Mouse (Mus musculus) neural tube, embryonic 12.5 days (tissue): ENCODE data around the gene Jagn1. TPM values are rescaled to one million over a fixed set of nuclear protein-coding genes. Genes with fewer than 3 reads are reported as not detected.
A peak's percentile ranks its signal among the peaks of the same experiment; 100 is the strongest.

Experiments used
- ATAC-seq: fragments of 200-750 bp; cut with Nextera tagmentation; 2 replicates; pipeline ENCODE4 v1.8.0; 2017; ENCODE audit warnings: low read depth, mild to moderate bottlenecking, moderate TSS enrichment, moderate library complexity; ENCODE audit not compliant: low FRiP score
- H3K27ac ChIP-seq: fragments of 300-500 bp; sonication (generic); 2 replicates; pipeline ENCODE4 v1.5.1; 2016
- H3K27me3 ChIP-seq: fragments of 300-500 bp; sonication (generic); replicated peaks from 2 replicates; pipeline ENCODE4 v1.6.1; 2016; ENCODE audit warnings: mild to moderate bottlenecking
- H3K36me3 ChIP-seq: fragments of 300-500 bp; sonication (generic); 2 replicates; pipeline ENCODE4 v1.6.1; 2016; ENCODE audit warnings: mild to moderate bottlenecking
- H3K4me1 ChIP-seq: fragments of 300-500 bp; sonication (generic); 2 replicates; pipeline ENCODE4 v1.6.1; 2016
- H3K4me2 ChIP-seq: fragments of 300-500 bp; sonication (generic); replicated peaks from 2 replicates; pipeline ENCODE4 v1.6.1; 2016; ENCODE audit warnings: mild to moderate bottlenecking
- H3K4me3 ChIP-seq: fragments of 300-500 bp; sonication (generic); 2 replicates; pipeline ENCODE4 v1.5.1; 2016
- H3K9ac ChIP-seq: fragments of 300-500 bp; sonication (generic); 2 replicates; pipeline ENCODE4 v1.6.1; 2016; ENCODE audit warnings: mild to moderate bottlenecking
- H3K9me3 ChIP-seq: fragments of 300-500 bp; sonication (generic); 2 replicates; pipeline ENCODE4 v1.6.1; 2016; ENCODE audit warnings: mild to moderate bottlenecking
- WGBS: fragments of 180-500 bp; shearing (Covaris S2); methylation state at CpG from one replicate; pipeline ENCODE4 v1.1.7; 2016; 5-methylcytosine and 5-hydroxymethylcytosine counted together
- polyA plus RNA-seq: library from polyadenylated mRNA; unstranded; fragments of >200 nt; fragmentation: Nextera tagmentation; extraction: Ambion mirVana; gene quantifications from 2 replicates; pipeline ENCODE4 v1.2.1, GENCODE M21; 2016

The Jagn1 gene
- 78.0 and 81.3 TPM in 2 replicates for polyA plus RNA-seq

DNA sequence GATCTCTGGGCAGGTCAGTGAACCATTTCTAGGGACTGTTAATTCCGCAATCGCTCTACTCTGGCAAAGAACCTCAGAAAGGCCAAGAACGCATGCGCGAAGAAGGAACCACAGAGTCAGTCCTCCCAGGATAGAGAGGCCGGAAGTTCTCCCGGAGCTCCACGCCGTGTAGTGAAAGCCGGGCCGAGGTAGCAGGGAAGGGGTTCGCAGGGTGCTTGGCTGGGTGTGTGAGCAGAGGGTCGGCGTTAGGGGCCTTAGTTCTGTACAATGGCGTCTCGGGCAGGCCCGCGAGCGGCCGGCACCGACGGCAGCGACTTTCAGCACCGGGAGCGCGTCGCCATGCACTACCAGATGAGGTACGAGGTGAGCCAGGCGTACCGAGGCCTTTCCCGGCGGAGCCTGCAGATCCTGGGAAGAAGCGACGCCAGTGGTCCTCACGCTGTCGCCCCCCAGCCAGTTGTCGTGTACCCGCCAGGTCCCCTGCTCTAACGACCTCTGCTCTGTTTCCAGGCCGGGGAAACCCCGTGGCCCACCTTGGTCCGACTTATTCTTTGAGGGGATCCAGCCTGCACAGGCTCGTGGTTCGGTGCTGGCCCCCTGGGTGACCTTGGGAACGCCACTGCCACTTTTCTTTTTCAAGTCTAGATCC is at the start of gene Jagn1:
TSS of gene Jagn1 (plus strand) at position 128 of the 649 bp plus-strand sequence.
- Histone ChIP-seq H3K4me1 (peaks cover 6% of the 10 kb centered on the region), H3K9me3 (no peaks in the 10 kb centered on the region), H3K9ac (peak within 1 kb of the TSS; percentile 86), H3K27me3 (no peaks in the 10 kb centered on the region), H3K4me3 (peak within 1 kb of the TSS; percentile 85), H3K36me3 (peaks cover 14% of the 10 kb centered on the region), H3K27ac (no peak within 1 kb of the TSS), H3K4me2 (peak within 1 kb of the TSS; percentile 89)
- under 1% methylated on average over 45 of the region's 45 CpGs for WGBS
- peak; percentile 89 for ATAC-seq

DNA sequence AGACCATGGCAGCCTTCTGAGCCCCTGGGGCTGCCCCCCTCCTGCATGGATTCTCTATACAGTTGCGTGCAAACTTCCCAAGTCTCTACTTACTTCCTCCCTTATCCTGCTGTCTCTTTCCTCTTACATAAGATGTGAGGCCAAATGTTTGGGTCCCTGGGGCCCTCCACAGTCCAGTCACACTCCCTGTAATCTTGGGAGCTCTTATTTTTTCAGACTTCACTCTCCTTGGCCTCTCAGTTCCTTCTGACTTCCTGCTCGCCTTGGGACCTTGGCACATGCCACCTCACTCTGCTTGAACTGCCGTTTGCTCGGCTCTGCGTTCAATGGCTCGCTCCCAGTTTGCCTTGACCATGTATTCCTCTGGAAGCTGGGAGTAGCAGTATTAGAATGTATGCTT is 48.4 kb upstream of the Jagn1 start:
- Histone ChIP-seq H3K4me1 (peaks cover 18% of the 10 kb centered on the region), H3K36me3 (peaks cover 27% of the 10 kb centered on the region), H3K27ac (no peak overlapping the region), H3K4me2 (no peak overlapping the region), H3K4me3 (no peak overlapping the region), H3K27me3 (no peaks in the 10 kb centered on the region), H3K9me3 (no peaks in the 10 kb centered on the region), H3K9ac (no peak overlapping the region)
- no peak for ATAC-seq
- WGBS, result 91% methylated on average over 6 of the region's 6 CpGs

DNA sequence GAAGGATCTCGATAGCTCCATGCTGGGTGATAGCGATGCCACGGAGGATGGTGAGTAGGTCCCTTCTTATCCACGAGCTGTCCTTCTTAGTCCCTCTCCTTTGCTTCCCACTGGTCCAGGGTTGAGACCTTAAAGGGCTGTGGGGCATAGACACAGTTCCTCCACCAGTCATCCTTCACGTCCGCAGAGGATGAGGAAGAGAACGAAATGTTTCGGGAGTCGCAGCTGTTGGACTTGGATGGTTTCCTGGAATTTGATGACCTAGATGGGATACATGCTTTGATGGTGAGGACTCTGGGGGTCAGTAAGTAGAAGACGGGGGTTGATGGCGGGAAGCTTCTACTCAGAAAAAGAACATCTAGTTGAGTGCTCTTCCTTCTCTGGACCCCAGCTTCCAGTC is 47.6 kb upstream of the Jagn1 start:
- Histone ChIP-seq H3K36me3 (peaks cover 19% of the 10 kb centered on the region), H3K27ac (no peak overlapping the region), H3K9ac (no peak overlapping the region), H3K9me3 (no peaks in the 10 kb centered on the region), H3K27me3 (no peaks in the 10 kb centered on the region), H3K4me3 (no peak overlapping the region), H3K4me1 (peaks cover 18% of the 10 kb centered on the region), H3K4me2 (no peak overlapping the region)
- WGBS, result 94% methylated on average over 11 of the region's 11 CpGs
- no peak for ATAC-seq

DNA sequence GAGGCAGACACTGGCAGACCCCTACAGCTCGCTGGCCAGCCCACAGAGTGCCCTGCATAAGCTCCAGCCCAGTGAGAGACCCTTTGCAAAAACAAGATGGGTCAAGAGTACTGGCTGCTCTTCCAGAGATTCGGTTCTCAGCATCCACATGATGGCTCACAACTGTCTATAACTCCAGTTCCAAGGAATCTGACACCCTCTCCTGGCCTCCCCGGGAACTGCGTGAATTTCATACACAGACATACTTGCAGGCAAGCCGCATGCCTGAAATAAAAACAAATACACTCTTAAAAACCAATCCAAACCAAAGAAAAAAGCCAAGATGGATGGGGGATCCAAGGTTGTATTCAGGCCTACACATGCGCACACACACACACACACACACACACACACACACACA is 46.9 kb upstream of the Jagn1 start:
- WGBS, result 90% methylated on average over 6 of the region's 6 CpGs
- no peak overlapping the region for H3K27ac ChIP-seq
- no peak for ATAC-seq
- no peaks in the 10 kb centered on the region for H3K9me3 ChIP-seq
- peaks cover 18% of the 10 kb centered on the region for H3K4me1 ChIP-seq
- H3K36me3 ChIP-seq, result peaks cover 18% of the 10 kb centered on the region
- no peak overlapping the region for H3K4me3 ChIP-seq
- H3K27me3 ChIP-seq, result no peaks in the 10 kb centered on the region
- H3K9ac ChIP-seq, result no peak overlapping the region
- no peak overlapping the region for H3K4me2 ChIP-seq

DNA sequence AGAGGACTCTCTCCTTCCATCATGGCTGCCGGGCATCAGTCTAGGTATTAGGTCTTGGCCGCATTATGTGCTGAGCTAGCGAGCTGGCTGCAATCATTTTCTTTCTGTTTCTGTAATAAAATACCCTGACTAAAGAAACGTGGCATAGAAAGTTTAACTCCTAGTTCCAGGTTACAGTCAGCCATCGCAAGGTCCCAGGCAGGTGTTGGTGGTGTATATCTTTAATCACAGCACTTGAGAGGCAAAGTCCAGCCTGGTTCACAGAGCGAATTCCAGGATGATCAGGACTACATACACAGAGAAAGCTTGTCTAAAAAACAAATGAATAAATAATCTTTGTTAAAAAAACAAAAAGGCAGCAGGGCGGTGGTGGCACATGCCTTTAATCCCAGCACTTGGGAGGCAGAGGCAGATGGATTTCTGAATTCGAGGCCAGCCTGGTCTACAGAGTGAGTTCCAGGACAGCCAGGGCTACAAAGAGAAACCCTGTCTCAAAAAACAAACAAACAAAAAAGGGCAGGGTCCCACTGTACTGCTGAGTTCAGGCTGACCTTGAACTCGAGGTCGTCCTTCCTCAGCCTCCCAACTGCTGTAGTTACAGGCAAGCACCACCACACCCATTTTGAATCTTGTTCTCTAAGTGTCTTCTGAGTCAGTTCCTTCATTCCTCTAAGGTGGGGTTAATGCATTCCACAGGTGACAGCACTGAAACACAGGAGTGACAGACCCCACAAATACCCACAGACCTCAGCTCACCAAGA is 45.9 kb upstream of the Jagn1 start:
- Histone ChIP-seq H3K4me1 (peaks cover 18% of the 10 kb centered on the region), H3K9me3 (no peaks in the 10 kb centered on the region), H3K4me2 (no peak overlapping the region), H3K4me3 (no peak overlapping the region), H3K9ac (no peak overlapping the region), H3K27ac (no peak overlapping the region), H3K27me3 (no peaks in the 10 kb centered on the region), H3K36me3 (peaks cover 18% of the 10 kb centered on the region)
- ATAC-seq, result no peak
- 85% methylated on average over 10 of the region's 10 CpGs for WGBS

DNA sequence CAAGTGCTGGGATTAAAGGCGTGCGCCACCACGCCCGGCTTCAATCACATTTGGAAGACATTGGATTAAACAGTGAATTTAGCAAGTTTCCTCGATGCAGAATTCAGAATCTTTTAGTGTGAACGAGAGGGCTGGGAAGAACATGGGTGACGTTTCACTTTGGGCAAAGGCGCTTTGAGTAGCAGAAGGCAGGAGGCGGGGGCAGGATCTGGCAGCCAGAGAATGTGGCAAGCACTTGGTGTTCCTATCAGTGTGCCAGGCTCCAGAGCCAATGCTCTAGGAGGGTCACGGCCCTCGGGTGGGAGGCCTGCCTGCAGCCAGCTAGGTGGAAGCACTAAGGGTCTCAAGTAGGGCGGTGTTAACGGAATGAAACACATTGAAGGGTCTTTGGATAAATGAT is 40.3 kb upstream of the Jagn1 start:
- ATAC-seq, result no peak
- Histone ChIP-seq H3K27ac (no peak overlapping the region), H3K27me3 (no peaks in the 10 kb centered on the region), H3K9me3 (no peaks in the 10 kb centered on the region), H3K4me3 (no peak overlapping the region), H3K4me2 (no peak overlapping the region), H3K36me3 (peaks cover 14% of the 10 kb centered on the region; the same call in 1 of the 2 replicates), H3K9ac (no peak overlapping the region), H3K4me1 (no peaks in the 10 kb centered on the region)
- WGBS, result 91% methylated on average over 13 of the region's 13 CpGs

DNA sequence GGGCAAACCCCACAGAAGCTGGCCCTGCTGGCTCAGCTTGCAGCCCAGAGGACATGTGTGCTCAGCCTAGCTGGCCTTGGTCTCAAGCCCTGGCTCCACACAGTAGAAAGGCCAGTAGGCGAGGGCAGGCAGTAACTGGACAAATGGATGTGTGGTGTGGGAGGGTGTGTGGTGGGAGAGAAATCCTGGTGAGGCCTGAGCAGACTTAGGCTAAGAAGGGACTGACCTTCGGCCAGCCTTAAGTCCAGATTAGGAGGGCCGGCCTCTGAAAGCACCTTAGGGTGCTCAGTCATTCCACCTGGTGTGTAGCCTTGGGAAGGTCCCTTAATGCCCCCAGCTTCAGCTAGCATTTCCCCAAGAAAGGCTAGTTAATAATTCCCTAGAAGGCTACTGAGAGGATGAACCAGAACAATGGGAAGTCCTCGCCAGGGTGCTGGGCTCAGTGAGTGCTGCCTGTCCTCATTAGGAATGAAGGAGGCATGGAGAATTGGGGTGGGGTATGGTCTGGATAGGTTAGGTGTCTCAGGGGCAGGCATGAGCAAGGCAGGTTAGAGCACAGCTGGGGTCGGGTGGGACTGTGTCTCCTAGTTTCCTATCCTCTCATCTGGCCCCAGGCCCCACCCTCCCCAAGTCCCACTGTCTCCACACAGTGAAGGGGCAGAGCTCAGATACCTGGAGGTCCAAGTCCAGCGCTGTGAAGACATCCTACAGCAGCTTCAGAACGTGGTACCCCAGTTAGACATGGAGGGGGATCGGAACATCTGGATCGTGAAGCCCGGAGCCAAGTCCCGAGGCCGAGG is 37.5 kb upstream of the Jagn1 start:
- H3K27me3 ChIP-seq, result no peaks in the 10 kb centered on the region
- 70% methylated on average over 12 of the region's 12 CpGs for WGBS
- H3K4me1 ChIP-seq, result no peaks in the 10 kb centered on the region
- H3K9me3 ChIP-seq, result no peaks in the 10 kb centered on the region
- H3K4me2 ChIP-seq, result no peak overlapping the region
- no peak overlapping the region for H3K9ac ChIP-seq
- no peak for ATAC-seq
- no peak overlapping the region for H3K27ac ChIP-seq
- peaks cover 18% of the 10 kb centered on the region; the same call in 1 of the 2 replicates for H3K36me3 ChIP-seq
- no peak overlapping the region for H3K4me3 ChIP-seq

DNA sequence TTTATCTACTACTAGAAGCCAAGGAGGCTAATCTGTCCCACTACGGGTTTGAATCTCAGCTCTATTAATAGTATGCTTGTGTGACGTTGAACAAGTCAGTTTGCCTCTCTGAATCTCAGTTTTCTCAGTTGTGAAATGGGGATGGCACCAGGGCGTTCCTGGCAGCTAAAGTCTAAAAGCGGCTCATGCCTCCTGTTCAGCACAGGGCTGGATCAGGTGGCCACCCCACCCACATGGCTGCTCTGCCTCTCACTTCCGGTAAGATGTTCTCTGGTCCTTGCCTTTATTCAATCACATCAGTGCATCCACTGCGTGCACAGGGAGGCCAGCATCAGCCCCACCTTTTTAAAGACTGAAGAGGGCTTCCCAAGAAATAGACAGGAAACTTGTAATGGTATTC is 36.9 kb upstream of the Jagn1 start:
- Histone ChIP-seq H3K9ac (no peak overlapping the region), H3K27me3 (no peaks in the 10 kb centered on the region), H3K4me2 (no peak overlapping the region), H3K9me3 (no peaks in the 10 kb centered on the region), H3K36me3 (peaks cover 18% of the 10 kb centered on the region; the same call in 1 of the 2 replicates), H3K27ac (no peak overlapping the region), H3K4me1 (no peaks in the 10 kb centered on the region), H3K4me3 (no peak overlapping the region)
- WGBS, result 89% methylated on average over 6 of the region's 6 CpGs
- ATAC-seq, result no peak

DNA sequence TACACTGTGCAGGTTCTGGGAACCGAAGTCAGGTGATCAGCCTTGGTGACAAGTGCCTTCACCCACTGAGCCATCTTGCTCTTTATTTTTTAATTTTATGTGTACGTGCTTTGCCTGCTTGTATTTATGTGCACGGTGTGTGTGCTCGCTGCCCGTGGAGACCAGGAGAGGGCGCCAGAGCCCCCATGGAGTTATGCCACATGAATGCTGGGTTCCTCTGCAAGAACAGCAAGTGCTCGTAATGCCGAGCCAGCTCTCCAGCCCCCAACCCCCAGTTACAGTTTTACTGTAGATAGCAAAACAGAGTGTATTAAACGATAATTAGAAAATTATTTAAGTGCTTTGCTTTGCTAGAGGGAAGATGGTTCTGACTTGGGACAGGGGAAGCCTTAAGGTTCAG is 35.7 kb upstream of the Jagn1 start:
- Histone ChIP-seq H3K9ac (no peak overlapping the region), H3K27me3 (no peaks in the 10 kb centered on the region), H3K4me1 (no peaks in the 10 kb centered on the region), H3K36me3 (peaks cover 18% of the 10 kb centered on the region; the same call in 1 of the 2 replicates), H3K4me2 (no peak overlapping the region), H3K4me3 (no peak overlapping the region), H3K27ac (no peak overlapping the region), H3K9me3 (no peaks in the 10 kb centered on the region)
- no peak for ATAC-seq
- 77% methylated on average over 9 of the region's 9 CpGs for WGBS

DNA sequence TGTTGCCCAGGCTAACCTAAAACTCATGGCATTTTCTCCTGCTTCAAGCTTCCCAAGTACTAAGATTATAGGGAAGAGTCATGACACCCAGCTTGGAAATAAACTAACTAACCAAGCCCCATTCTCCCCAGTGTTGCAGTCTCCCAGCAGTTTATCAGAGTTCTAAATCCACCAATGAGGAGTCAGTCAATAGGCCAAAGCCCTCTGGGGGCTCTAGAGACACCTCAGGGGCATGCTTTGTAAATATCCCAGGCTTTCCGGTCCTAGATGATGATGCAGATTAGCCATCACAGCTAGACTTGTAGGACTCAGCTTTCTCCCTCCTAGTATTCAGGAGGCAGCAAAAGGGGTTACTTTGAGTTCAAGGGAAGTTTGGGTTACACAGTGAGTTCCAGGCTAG is 32.4 kb upstream of the Jagn1 start:
- no peaks in the 10 kb centered on the region for H3K4me1 ChIP-seq
- H3K36me3 ChIP-seq, result peaks cover 37% of the 10 kb centered on the region
- no peak for ATAC-seq
- no peak overlapping the region for H3K4me3 ChIP-seq
- H3K27ac ChIP-seq, result no peak overlapping the region
- no peak overlapping the region for H3K9ac ChIP-seq
- no peaks in the 10 kb centered on the region for H3K9me3 ChIP-seq
- 74% methylated on average over 1 of the region's 1 CpGs for WGBS
- H3K4me2 ChIP-seq, result no peak overlapping the region
- H3K27me3 ChIP-seq, result no peaks in the 10 kb centered on the region

DNA sequence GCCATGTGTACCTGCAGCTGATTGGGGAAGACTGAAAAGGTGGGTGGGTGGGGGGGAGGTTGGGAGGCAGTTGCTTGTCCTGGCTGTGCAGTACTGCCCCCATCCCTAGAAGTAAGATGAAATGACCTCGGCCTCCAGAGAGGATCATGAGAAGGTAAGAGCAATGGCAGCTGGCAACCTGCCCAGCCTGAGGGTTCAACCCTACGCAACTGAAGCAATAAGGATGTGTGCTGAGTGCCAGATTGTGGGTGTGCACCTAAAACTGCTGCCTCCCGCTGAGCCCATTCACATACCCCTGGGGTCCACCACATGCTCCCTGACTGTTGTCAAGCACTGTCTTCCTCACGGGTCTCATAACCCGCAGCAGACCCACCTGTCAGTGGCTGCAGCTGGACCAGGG is 26.0 kb upstream of the Jagn1 start:
- H3K9ac ChIP-seq, result no peak overlapping the region
- WGBS, result 87% methylated on average over 5 of the region's 5 CpGs
- no peaks in the 10 kb centered on the region for H3K27me3 ChIP-seq
- H3K9me3 ChIP-seq, result no peaks in the 10 kb centered on the region
- H3K4me2 ChIP-seq, result no peak overlapping the region
- no peak overlapping the region for H3K27ac ChIP-seq
- H3K4me1 ChIP-seq, result peaks cover 17% of the 10 kb centered on the region
- H3K4me3 ChIP-seq, result no peak overlapping the region
- H3K36me3 ChIP-seq, result peaks cover 29% of the 10 kb centered on the region
- ATAC-seq, result no peak
